Mouse (Mus musculus) effector memory CD4-positive, alpha-beta T cell, adult 5 months (primary cell): ENCODE measurements around the gene Fth1. TPM values are rescaled to one million over a fixed set of nuclear protein-coding genes. Genes with fewer than 3 reads are reported as not detected.

Experiments
- polyA plus RNA-seq: library from polyadenylated mRNA; unstranded; fragments of 100-300 nt; shearing (Covaris generic); gene quantifications from one replicate; pipeline ENCODE4 v1.2.1, GENCODE M21; 2017

Gene Fth1
- 3,986 TPM for polyA plus RNA-seq

DNA sequence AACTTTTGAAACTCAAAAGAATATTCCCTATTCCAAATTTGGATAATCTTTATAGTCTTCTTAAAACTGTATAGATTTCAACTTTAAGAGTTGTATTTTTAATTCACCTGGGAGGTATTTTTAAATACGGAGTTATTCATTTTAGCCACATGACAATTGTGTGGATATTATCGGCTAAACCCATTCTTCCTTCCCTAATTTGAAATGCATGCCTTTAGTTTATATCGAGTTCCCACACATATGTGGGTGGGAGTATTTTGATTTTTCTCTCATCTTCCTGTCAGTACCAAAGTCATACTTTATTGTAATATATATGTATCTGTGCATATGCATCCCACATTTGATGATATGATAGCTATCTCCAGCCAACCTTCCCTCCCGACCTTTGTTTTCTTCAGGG lies at the start of gene Fth1:
TSS of gene Fth1 (plus strand) at position 341 of the 400 bp plus-strand sequence.

DNA sequence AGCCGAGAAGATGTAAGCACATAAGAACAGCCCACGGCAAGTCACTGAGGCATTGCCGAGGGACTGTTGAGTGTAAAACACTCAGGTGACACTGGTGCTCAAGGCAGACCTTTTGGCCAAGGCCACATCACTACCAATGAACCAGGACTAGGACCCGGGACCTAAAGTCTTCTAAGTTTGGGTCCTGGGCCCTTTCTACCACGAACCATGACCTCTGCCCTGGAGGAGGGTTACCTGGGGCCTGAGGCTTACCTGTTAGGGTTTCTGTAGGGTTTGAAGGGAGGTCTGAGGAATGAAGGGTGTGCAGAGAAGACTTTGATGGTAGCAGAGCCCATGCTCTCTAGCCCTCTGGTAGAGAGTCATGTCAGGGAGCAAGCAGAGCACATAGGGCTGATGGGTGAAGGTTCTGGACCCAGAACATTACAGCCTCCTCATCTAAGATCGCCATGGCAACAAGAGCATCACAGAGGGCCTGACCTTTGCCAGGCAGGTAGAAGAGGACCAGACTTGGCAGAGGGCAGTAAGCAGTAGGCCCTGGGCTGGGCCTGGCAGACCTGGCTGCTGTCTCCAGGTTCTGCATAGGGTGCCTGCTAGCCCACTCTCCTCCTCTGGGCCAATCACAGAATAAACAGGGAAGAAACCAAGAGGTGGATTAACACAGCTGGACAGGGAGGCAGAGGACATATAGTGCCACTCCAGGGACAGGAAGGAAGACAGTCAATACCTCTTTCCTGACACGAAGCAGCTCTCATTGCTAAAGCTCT lies 21.0 kb downstream of the Fth1 start, which contains the start of the genes Best1 and Rab3il1:
TSS of gene Best1 (minus strand) at position 428 of the 764 bp plus-strand sequence.
TSS of gene Rab3il1 (plus strand) at position 464 of the 764 bp plus-strand sequence.

Other genes starting within 250 kb of the Fth1 start
- not detected for gene Scgb2a2, start 133.0 kb upstream of the Fth1 start, polyA plus RNA-seq
- gene Incenp, start 81.0 kb upstream of the Fth1 start, polyA plus RNA-seq: 29.0 TPM
- 0.24 TPM for gene Best1, start 21.0 kb downstream of the Fth1 start, polyA plus RNA-seq
- gene Rab3il1, start 21.1 kb downstream of the Fth1 start, polyA plus RNA-seq: not detected
- gene Fads3, start 61.0 kb downstream of the Fth1 start, polyA plus RNA-seq: not detected
- not detected for gene Fads2, start 121.1 kb downstream of the Fth1 start, polyA plus RNA-seq
- 9.1 TPM for gene Fads1, start 202.3 kb downstream of the Fth1 start, polyA plus RNA-seq
- gene Tmem258, start 223.4 kb downstream of the Fth1 start, polyA plus RNA-seq: 179 TPM
- 19.1 TPM for gene Fen1, start 223.6 kb downstream of the Fth1 start, polyA plus RNA-seq